Mouse (Mus musculus): ENCODE data around the gene Dync1i2. TPM values are rescaled to one million over a fixed set of nuclear protein-coding genes. Genes with fewer than 3 reads are reported as not detected.

Gene Dync1i2
- total and polyA plus RNA-seq, 2 experiments from 2014 or later: 149 to 205 TPM

DNA sequence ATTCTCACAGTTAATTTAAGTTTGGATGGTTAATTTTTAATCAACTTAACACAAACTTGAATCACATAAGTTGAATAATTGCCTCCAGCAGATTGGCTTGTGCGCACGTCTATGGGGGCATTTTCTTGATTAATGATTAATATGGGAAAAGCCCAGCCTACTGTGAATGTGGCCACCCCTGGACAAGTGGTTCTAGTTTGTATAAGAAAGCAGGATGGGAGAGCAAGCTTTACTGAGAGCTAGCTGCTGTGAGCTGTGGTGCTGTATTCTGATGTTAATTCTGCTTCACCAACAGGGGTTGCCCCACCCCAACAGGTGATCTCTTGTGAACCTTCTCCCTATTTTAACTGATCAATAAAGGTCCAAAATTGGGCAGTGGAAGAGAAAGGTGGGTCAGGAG lies 22.6 kb upstream of the Dync1i2 start:
- no peak overlapping the region for H3K4me3 ChIP-seq (ENCODE audit: low read depth, low read length)
- H3K9ac ChIP-seq (replicated peaks; ENCODE audit: low read length, poor library complexity, severe bottlenecking): no peak overlapping the region
- no peak for TF ChIP-seq CTCF (IDR thresholded peaks at IDR 0.05)
- no peak overlapping the region for H3K27ac ChIP-seq (ENCODE audit: low read depth, low read length)
- no peak for ATAC-seq (ENCODE audit: low FRiP score)
- no peak overlapping the region for H3K4me2 ChIP-seq (ENCODE audit: low read depth, low read length, poor library complexity, severe bottlenecking)
- WGBS: 53% methylated on average over 2 of the region's 2 CpGs
- DNase-seq (ENCODE audit: low spot score): no peak
- H3K36me3 ChIP-seq (ENCODE audit: insufficient read depth, low read length): no peaks in the 10 kb centered on the region
- H3K4me1 ChIP-seq (ENCODE audit: insufficient read depth, low read length): peaks cover 3% of the 10 kb centered on the region; the same call in 1 of the 2 replicates
- H3K27me3 ChIP-seq (ENCODE audit: insufficient read depth, low read length): no peaks in the 10 kb centered on the region
- H3K9me3 ChIP-seq (ENCODE audit: low read length): no peaks in the 10 kb centered on the region

DNA sequence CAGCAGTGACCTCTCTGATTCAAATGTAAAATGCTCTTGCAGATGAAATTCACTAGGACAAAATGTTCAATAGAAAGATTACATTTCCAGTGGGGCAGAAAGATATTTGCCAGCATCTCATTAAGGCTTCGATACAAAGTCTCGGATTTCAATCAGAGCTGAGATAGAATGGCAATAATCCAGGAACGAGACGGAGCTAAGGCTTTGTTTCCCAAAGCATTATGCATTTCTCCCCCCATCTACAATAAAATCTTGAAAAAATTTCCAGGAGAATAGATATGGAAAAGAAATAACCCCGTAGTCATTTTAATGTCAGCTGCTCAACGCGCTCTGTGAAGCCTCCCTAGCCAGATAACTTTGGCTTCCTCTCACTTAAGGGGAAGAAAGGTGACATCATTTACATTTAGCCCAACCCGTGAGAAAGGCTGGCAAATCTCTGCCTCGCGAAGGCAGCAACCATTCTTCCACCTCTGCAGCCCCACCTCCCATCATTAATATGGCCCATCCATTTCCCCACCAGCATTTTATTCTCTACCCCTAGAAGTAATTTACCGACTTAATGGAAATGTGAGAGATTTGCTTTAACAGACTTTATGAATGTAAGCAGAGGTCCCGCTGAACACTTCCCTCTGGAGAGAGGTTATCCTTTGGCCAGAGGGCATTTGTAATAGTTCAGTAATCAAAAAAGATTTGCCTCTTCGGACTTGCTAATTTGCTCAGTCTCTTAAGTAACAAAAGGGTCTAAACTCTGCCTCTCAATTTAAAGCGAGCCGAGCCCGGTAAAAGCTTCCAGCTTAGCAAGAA lies 19.9 kb upstream of the Dync1i2 start:
- Histone ChIP-seq H3K9ac (replicated peaks; ENCODE audit: low read length, poor library complexity, severe bottlenecking) (0 out of 2 replicates have a peak overlapping the region, but pooled peaks have one; percentile 14), H3K4me1 (ENCODE audit: insufficient read depth, low read length) (peaks cover 3% of the 10 kb centered on the region; the same call in 1 of the 2 replicates), H3K27ac (ENCODE audit: low read depth, low read length) (no peak overlapping the region), H3K4me3 (ENCODE audit: low read depth, low read length) (peak overlapping the region; percentile 19; the same call in 1 of the 2 replicates), H3K36me3 (ENCODE audit: insufficient read depth, low read length) (no peaks in the 10 kb centered on the region), H3K9me3 (ENCODE audit: low read length) (no peaks in the 10 kb centered on the region), H3K4me2 (ENCODE audit: low read depth, low read length, poor library complexity, severe bottlenecking) (peak overlapping the region; percentile 46), H3K27me3 (ENCODE audit: insufficient read depth, low read length) (no peaks in the 10 kb centered on the region)
- ATAC-seq (ENCODE audit: low FRiP score) (no peak), DNase-seq (ENCODE audit: low spot score) (peak; percentile 31)
- no peak for TF ChIP-seq CTCF (IDR thresholded peaks at IDR 0.05)
- 7% methylated on average over 16 of the region's 16 CpGs for WGBS

DNA sequence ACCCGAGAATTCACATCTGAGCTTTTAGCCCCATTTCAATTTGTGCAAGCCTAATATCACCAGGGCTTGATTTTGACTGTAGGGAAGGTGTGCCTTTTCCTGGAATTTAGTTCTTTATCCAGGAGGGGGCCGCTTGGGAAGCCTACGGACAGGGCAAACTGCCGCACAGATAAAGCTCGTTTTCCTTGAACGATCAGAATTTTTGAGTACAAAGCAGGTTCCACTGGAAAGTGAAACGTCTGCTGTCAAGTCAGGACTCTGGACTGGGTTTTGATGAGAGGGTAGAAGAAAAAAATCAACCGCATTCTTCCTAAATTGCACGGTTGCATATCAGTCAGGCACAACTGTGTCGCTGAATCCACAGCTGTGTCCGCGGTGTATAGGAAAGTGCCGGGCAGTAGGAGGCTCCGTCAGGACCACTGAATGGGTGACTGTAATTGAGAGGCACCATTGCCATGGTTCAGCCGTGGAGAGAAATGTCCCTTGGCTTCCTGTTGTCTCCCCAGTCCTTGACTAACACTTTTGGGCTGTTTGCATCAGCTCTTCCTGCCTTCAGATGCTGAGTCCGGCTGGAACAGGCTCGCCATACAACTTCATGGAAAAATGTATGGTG lies 19.2 kb upstream of the Dync1i2 start:
- DNase-seq (ENCODE audit: low spot score) (no peak), ATAC-seq (ENCODE audit: low FRiP score) (no peak)
- Histone ChIP-seq H3K36me3 (ENCODE audit: insufficient read depth, low read length) (no peaks in the 10 kb centered on the region), H3K27me3 (ENCODE audit: insufficient read depth, low read length) (no peaks in the 10 kb centered on the region), H3K4me1 (ENCODE audit: insufficient read depth, low read length) (peaks cover 3% of the 10 kb centered on the region; the same call in 1 of the 2 replicates), H3K27ac (ENCODE audit: low read depth, low read length) (no peak overlapping the region), H3K9me3 (ENCODE audit: low read length) (no peaks in the 10 kb centered on the region), H3K9ac (replicated peaks; ENCODE audit: low read length, poor library complexity, severe bottlenecking) (0 out of 2 replicates have a peak overlapping the region, but pooled peaks have one; percentile 14), H3K4me2 (ENCODE audit: low read depth, low read length, poor library complexity, severe bottlenecking) (peak overlapping the region; percentile 46), H3K4me3 (ENCODE audit: low read depth, low read length) (peak overlapping the region; percentile 19; the same call in 1 of the 2 replicates)
- TF ChIP-seq CTCF (IDR thresholded peaks at IDR 0.05): no peak
- 30% methylated on average over 17 of the region's 17 CpGs for WGBS

DNA sequence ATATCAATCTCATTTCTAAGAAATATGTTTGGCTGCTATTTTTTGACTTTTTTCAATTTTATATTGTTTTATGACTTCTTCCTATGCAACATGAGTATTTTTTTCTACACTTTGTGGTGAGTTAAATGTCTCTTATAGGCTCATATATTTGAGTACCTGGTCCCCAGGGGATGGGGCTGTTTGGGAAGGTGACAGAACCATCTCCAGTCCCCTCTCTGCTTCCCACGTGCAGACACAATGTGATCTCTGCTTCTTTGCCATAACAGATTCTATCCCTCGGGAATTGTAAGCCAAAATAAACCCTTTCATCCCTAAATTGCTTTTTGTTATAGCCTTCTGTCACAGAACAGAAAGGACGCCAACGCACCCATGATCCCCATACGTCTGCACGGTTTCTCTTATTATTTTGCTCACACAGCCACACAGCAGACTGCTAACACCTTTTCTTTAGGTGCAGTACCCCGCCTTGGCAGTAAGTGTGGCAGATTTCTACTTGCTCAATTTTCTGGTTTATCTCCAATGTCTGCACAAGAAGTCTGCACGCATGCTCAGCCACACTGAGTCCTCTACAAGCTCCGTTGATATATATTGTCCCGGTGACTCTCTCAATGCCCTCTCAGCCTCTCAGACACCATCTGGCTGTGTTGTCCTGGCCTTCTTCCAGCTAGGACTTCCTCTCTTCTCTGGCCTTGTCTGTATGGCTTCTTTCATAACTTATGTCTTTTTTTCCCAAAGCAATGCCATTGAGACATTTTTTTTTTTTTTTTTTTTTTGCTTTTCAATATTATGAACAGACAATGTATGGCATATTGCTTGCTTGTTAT lies 17.2 kb upstream of the Dync1i2 start:
- H3K27ac ChIP-seq (ENCODE audit: low read depth, low read length): no peak overlapping the region
- no peak overlapping the region for H3K4me3 ChIP-seq (ENCODE audit: low read depth, low read length)
- no peak overlapping the region for H3K9ac ChIP-seq (replicated peaks; ENCODE audit: low read length, poor library complexity, severe bottlenecking)
- WGBS: 33% methylated on average over 10 of the region's 10 CpGs
- peaks cover 3% of the 10 kb centered on the region; the same call in 1 of the 2 replicates for H3K4me1 ChIP-seq (ENCODE audit: insufficient read depth, low read length)
- DNase-seq (ENCODE audit: low spot score) (peak; percentile 76), ATAC-seq (ENCODE audit: low FRiP score) (no peak)
- H3K36me3 ChIP-seq (ENCODE audit: insufficient read depth, low read length): no peaks in the 10 kb centered on the region
- H3K27me3 ChIP-seq (ENCODE audit: insufficient read depth, low read length): no peaks in the 10 kb centered on the region
- TF ChIP-seq CTCF (IDR thresholded peaks at IDR 0.05): no peak; the same call in 1 of the 2 replicates
- no peak overlapping the region for H3K4me2 ChIP-seq (ENCODE audit: low read depth, low read length, poor library complexity, severe bottlenecking)
- no peaks in the 10 kb centered on the region for H3K9me3 ChIP-seq (ENCODE audit: low read length)

DNA sequence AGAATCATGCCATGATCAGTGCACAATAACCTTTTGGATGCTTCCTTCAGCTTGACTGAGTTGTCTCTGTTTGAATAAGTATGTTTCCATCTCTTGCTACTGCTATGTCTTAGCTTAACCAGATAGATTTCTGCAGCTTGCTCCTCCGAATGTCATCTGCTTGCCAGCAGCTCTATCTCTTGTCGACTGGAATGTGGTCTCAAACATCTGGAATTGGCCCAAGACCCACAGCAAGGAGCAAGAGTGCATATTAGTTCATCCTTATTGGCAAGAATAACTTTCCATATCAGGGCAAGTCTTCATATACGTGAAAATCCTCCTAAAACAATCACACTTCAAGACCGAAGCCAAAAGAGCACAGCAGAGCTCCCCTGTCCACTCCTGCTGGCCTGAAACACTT lies 14.6 kb upstream of the Dync1i2 start:
- Histone ChIP-seq H3K4me1 (ENCODE audit: insufficient read depth, low read length) (0 out of 2 replicates have a peak, but pooled peaks cover under 1% of the 10 kb centered on the region), H3K4me3 (ENCODE audit: low read depth, low read length) (no peak overlapping the region), H3K4me2 (ENCODE audit: low read depth, low read length, poor library complexity, severe bottlenecking) (no peak overlapping the region), H3K36me3 (ENCODE audit: insufficient read depth, low read length) (no peaks in the 10 kb centered on the region), H3K9me3 (ENCODE audit: low read length) (no peaks in the 10 kb centered on the region), H3K9ac (replicated peaks; ENCODE audit: low read length, poor library complexity, severe bottlenecking) (no peak overlapping the region), H3K27me3 (ENCODE audit: insufficient read depth, low read length) (no peaks in the 10 kb centered on the region), H3K27ac (ENCODE audit: low read depth, low read length) (no peak overlapping the region)
- ATAC-seq (ENCODE audit: low FRiP score) (no peak), DNase-seq (ENCODE audit: low spot score) (no peak)
- WGBS: 81% methylated on average over 4 of the region's 4 CpGs
- no peak for TF ChIP-seq CTCF (IDR thresholded peaks at IDR 0.05)
